5 mouse cellular contexts compared by ENCODE assay signal in genomic region chr6:112702296-112702695, GRCm38 (mm10). TPM values are rescaled to one million over a fixed set of nuclear protein-coding genes. Genes with fewer than 3 reads are reported as not detected.
A peak's percentile ranks its signal among the peaks of the same experiment; 100 is the strongest.
DNase-seq lines count a peak whose midpoint lies in the region; ATAC-seq and TF ChIP-seq lines count a peak whose summit lies in the region.
"Not testable (repeated sequence)": the region's sequence is repeated elsewhere in the genome, so short reads cannot be mapped to it uniquely, and the experiment has no call there.

No protein-coding gene starts in this region.

- not testable (repeated sequence) for H3K4me3 ChIP-seq in intestine, embryonic 15.5 days (replicated peaks); intestine, embryonic 16.5 days (ENCODE audit: low read length); intestine, postnatal 0 days (ENCODE audit: low read depth, low read length); stomach, postnatal 0 days (ENCODE audit: low read depth, low read length)

- not testable (repeated sequence) for H3K4me2 ChIP-seq in intestine, embryonic 15.5 days (replicated peaks); intestine, embryonic 16.5 days (ENCODE audit: low read depth, low read length); intestine, postnatal 0 days (replicated peaks; ENCODE audit: low read depth); stomach, postnatal 0 days (replicated peaks; ENCODE audit: low read depth)

- 72% methylated on average over 4 of the region's 4 CpGs for WGBS in intestine, embryonic 15.5 days
- WGBS in intestine, embryonic 16.5 days: 76% methylated on average over 4 of the region's 4 CpGs
- WGBS in intestine, postnatal 0 days: 64% methylated on average over 4 of the region's 4 CpGs
- 68% methylated on average over 4 of the region's 4 CpGs for WGBS in stomach, postnatal 0 days

- H3K4me1 ChIP-seq in intestine, embryonic 15.5 days (replicated peaks); intestine, embryonic 16.5 days (ENCODE audit: control insufficient read depth, insufficient read depth, low read length); intestine, postnatal 0 days (replicated peaks; ENCODE audit: control insufficient read depth, insufficient read depth, low read length); stomach, postnatal 0 days (replicated peaks; ENCODE audit: control insufficient read depth, insufficient read depth): not testable (repeated sequence)

- H3K9me3 ChIP-seq in intestine, embryonic 15.5 days; intestine, embryonic 16.5 days (ENCODE audit: control insufficient read depth, low read length); intestine, postnatal 0 days (ENCODE audit: control insufficient read depth); stomach, postnatal 0 days (ENCODE audit: control insufficient read depth, low read length): not testable (repeated sequence)

- not testable (repeated sequence) for TF ChIP-seq CTCF in intestine, postnatal 0 days (IDR thresholded peaks at IDR 0.05; ENCODE audit: low read depth); stomach, postnatal 0 days (IDR thresholded peaks at IDR 0.05; ENCODE audit: low read depth)

- peak; percentile 55 for DNase-seq in heart, adult 11 months
- DNase-seq in stomach, postnatal 0 days (ENCODE audit: low spot score): not testable (repeated sequence)

- not testable (repeated sequence) for H3K9ac ChIP-seq in intestine, embryonic 15.5 days; intestine, embryonic 16.5 days (ENCODE audit: low read depth, low read length); intestine, postnatal 0 days (ENCODE audit: low read depth, low read length); stomach, postnatal 0 days (ENCODE audit: low read length)

- ATAC-seq in intestine, embryonic 15.5 days: 0 out of 2 replicates have a peak, but pooled peaks have one; percentile 34
- ATAC-seq in intestine, embryonic 16.5 days: peak; percentile 56
- peak; percentile 61; the same call in 1 of the 2 replicates for ATAC-seq in intestine, postnatal 0 days
- peak; percentile 53; the same call in 1 of the 2 replicates for ATAC-seq in stomach, postnatal 0 days (ENCODE audit: low FRiP score, low TSS enrichment)

- H3K27ac ChIP-seq in intestine, embryonic 15.5 days; intestine, embryonic 16.5 days (ENCODE audit: low read length); intestine, postnatal 0 days (ENCODE audit: low read depth, low read length); stomach, postnatal 0 days (replicated peaks): not testable (repeated sequence)

- not testable (repeated sequence) for TF ChIP-seq EP300 in stomach, postnatal 0 days (optimal IDR thresholded peaks at IDR 0.05)

- H3K36me3 ChIP-seq in intestine, embryonic 15.5 days; intestine, embryonic 16.5 days (ENCODE audit: control insufficient read depth, insufficient read depth, low read length); intestine, postnatal 0 days (ENCODE audit: control insufficient read depth, insufficient read depth); stomach, postnatal 0 days (ENCODE audit: control insufficient read depth, insufficient read depth, low read length): not testable (repeated sequence)

- H3K27me3 ChIP-seq in intestine, embryonic 15.5 days (replicated peaks); intestine, embryonic 16.5 days (replicated peaks; ENCODE audit: control insufficient read depth, insufficient read depth, low read length); intestine, postnatal 0 days (replicated peaks; ENCODE audit: control insufficient read depth, insufficient read depth, low read length); stomach, postnatal 0 days (ENCODE audit: control insufficient read depth, insufficient read depth, low read length): not testable (repeated sequence)

RNA-seq across cellular contexts. Expression of gene Rad18, which starts 5.8 kb away (rescaled TPM):
- polyA plus RNA-seq in intestine, embryonic 15.5 days (2015; fragmentation: Nextera tagmentation; extraction: Ambion mirVana): 30.0 and 34.4 TPM in 2 replicates
- polyA plus RNA-seq in intestine, embryonic 16.5 days (2015; fragmentation: Nextera tagmentation; extraction: Ambion mirVana): 22.0 and 24.0 TPM in 2 replicates
- 7.2 and 9.3 TPM in 2 replicates for polyA plus RNA-seq in intestine, postnatal 0 days (2015; fragmentation: Nextera tagmentation; extraction: Ambion mirVana)
- polyA plus RNA-seq in stomach, postnatal 0 days (2015; fragmentation: Nextera tagmentation; extraction: Ambion mirVana): 10.1 and 12.9 TPM in 2 replicates
